Comparison of ENCODE assay signal across 13 mouse cellular contexts in the genomic region with DNA sequence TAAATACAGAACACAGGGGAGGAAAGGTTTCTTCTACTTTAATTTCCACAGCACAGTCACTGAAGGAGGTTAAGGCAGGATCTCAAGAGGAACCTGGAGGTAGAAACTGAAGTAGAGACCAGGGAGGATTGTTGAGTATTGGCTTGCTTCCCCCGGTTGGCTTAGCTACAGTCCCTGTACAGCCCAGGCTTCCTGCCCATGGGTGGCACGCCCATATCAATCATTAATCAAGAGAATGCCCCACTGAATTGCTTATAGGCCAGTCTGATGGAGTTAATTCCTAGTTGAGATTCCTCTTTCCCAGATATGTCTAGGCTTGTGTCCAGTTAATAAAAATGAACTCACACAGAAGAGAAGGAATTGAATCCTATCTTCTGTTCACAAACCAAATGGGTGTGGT.
"Had no signal": no experiment of that assay in that cellular context is flagged by ENCODE, and none has a peak within 500 bp of the region (broad histone marks: within the 10 kb centered on the region; RNA-seq: fewer than 3 reads in every experiment).

No protein-coding gene starts in this region.

- H3K9ac ChIP-seq: hindbrain, embryonic 14.5 days; intestine, embryonic 15.5 days; limb, embryonic 12.5 days; liver, embryonic 15.5 days; midbrain, embryonic 15.5 days; neural tube, embryonic 12.5 days; stomach, embryonic 15.5 days had no signal

- H3K4me2 ChIP-seq: hindbrain, embryonic 14.5 days; intestine, embryonic 15.5 days; limb, embryonic 12.5 days; liver, embryonic 11.5 days; liver, embryonic 15.5 days; midbrain, embryonic 15.5 days; neural tube, embryonic 12.5 days; stomach, embryonic 15.5 days had no signal

- H3K36me3 ChIP-seq: intestine, embryonic 15.5 days; limb, embryonic 12.5 days; liver, embryonic 15.5 days; midbrain, embryonic 10.5 days; midbrain, embryonic 15.5 days; neural tube, embryonic 12.5 days; stomach, embryonic 15.5 days had no signal

- H3K9me3 ChIP-seq: intestine, embryonic 15.5 days; limb, embryonic 12.5 days; liver, embryonic 15.5 days; midbrain, embryonic 10.5 days; midbrain, embryonic 15.5 days; neural tube, embryonic 12.5 days; stomach, embryonic 15.5 days had no signal

- H3K4me1 ChIP-seq: intestine, embryonic 15.5 days; neural tube, embryonic 12.5 days; stomach, embryonic 15.5 days had no signal

- ATAC-seq: intestine, embryonic 15.5 days; lung, postnatal 0 days; midbrain, embryonic 15.5 days had no signal

- DNase-seq: layer of hippocampus, postnatal 36 days; lung, adult 2 months; lung, postnatal 4 days had no signal

- H3K4me3 ChIP-seq: intestine, embryonic 15.5 days; limb, embryonic 12.5 days; liver, embryonic 15.5 days; midbrain, embryonic 10.5 days; midbrain, embryonic 15.5 days; neural tube, embryonic 12.5 days; stomach, embryonic 15.5 days had no signal

- H3K27me3 ChIP-seq: intestine, embryonic 15.5 days; limb, embryonic 12.5 days; liver, embryonic 15.5 days; midbrain, embryonic 15.5 days; neural tube, embryonic 12.5 days; stomach, embryonic 15.5 days had no signal

- H3K27ac ChIP-seq: hindbrain, embryonic 14.5 days; intestine, embryonic 15.5 days; limb, embryonic 12.5 days; liver, embryonic 15.5 days; midbrain, embryonic 10.5 days; midbrain, embryonic 15.5 days; neural tube, embryonic 12.5 days; stomach, embryonic 15.5 days had no signal
